Mouse (Mus musculus) liver, embryonic 15.5 days (tissue): Measurements from ENCODE around the gene Lrrk1. TPM values are rescaled to one million over a fixed set of nuclear protein-coding genes. Genes with fewer than 3 reads are reported as not detected.
A peak's percentile ranks its signal among the peaks of the same experiment; 100 is the strongest.

ENCODE experiments used
- ATAC-seq: fragments of 200-750 bp; cut with Nextera tagmentation; 2 replicates; pipeline ENCODE4 v1.8.0; 2017; ENCODE audit warnings: moderate number of reproducible peaks, mild to moderate bottlenecking, moderate library complexity; ENCODE audit not compliant: insufficient read depth
- H3K27ac ChIP-seq: fragments of 300-500 bp; sonication (generic); replicated peaks from 2 replicates; pipeline ENCODE4 v1.5.1; 2015; ENCODE audit warnings: mild to moderate bottlenecking, inconsistent platforms
- H3K27me3 ChIP-seq: fragments of 300-500 bp; sonication (generic); 2 replicates; pipeline ENCODE4 v1.6.1; 2015; ENCODE audit warnings: mild to moderate bottlenecking, inconsistent platforms
- H3K36me3 ChIP-seq: fragments of 300-500 bp; sonication (generic); replicated peaks from 2 replicates; pipeline ENCODE4 v1.6.1; 2015; ENCODE audit warnings: moderate library complexity, mild to moderate bottlenecking, inconsistent platforms
- H3K4me1 ChIP-seq: fragments of 300-500 bp; sonication (generic); replicated peaks from 2 replicates; pipeline ENCODE4 v1.6.1; 2015; ENCODE audit warnings: inconsistent platforms
- H3K4me2 ChIP-seq: fragments of 300-500 bp; sonication (generic); 2 replicates; pipeline ENCODE4 v1.6.1; 2015; ENCODE audit warnings: moderate library complexity, mild to moderate bottlenecking, inconsistent platforms
- H3K4me3 ChIP-seq: fragments of 300-500 bp; sonication (generic); replicated peaks from 2 replicates; pipeline ENCODE4 v1.5.1; 2015; ENCODE audit warnings: mild to moderate bottlenecking, inconsistent platforms
- H3K9ac ChIP-seq: fragments of 300-500 bp; sonication (generic); 2 replicates; pipeline ENCODE4 v1.6.1; 2015; ENCODE audit warnings: moderate library complexity, mild to moderate bottlenecking, inconsistent platforms
- H3K9me3 ChIP-seq: fragments of 300-500 bp; sonication (generic); replicated peaks from 2 replicates; pipeline ENCODE4 v1.6.1; 2016; ENCODE audit warnings: inconsistent platforms
- WGBS: fragments of 180-500 bp; shearing (Covaris S2); methylation state at CpG from one replicate; pipeline ENCODE4 v1.1.7; 2015; ENCODE audit warnings: mixed read lengths; ENCODE audit not compliant: insufficient replicate concordance; 5-methylcytosine and 5-hydroxymethylcytosine counted together
- polyA plus RNA-seq: library from polyadenylated mRNA; unstranded; fragments of >200 nt; fragmentation: Nextera tagmentation; extraction: Ambion mirVana; gene quantifications from 2 replicates; pipeline ENCODE4 v1.2.1, GENCODE M21; 2015

Lrrk1 gene
- polyA plus RNA-seq, 1 experiment from 2014 or later = 4.7 TPM

- Histone ChIP-seq H3K36me3 (no peaks in the 10 kb centered on the region), H3K4me2 (no peak overlapping the region), H3K9me3 (no peaks in the 10 kb centered on the region), H3K4me1 (0 out of 2 replicates have a peak, but pooled peaks cover 3% of the 10 kb centered on the region), H3K27ac (no peak overlapping the region), H3K4me3 (no peak overlapping the region), H3K27me3 (no peaks in the 10 kb centered on the region), H3K9ac (no peak overlapping the region)
- WGBS = 47% methylated on average over 13 of the region's 13 CpGs
- no peak for ATAC-seq
Observed at GRCm38 (mm10) chr7:66405951-66406721, 18.0 kb upstream of the Lrrk1 start.

DNA sequence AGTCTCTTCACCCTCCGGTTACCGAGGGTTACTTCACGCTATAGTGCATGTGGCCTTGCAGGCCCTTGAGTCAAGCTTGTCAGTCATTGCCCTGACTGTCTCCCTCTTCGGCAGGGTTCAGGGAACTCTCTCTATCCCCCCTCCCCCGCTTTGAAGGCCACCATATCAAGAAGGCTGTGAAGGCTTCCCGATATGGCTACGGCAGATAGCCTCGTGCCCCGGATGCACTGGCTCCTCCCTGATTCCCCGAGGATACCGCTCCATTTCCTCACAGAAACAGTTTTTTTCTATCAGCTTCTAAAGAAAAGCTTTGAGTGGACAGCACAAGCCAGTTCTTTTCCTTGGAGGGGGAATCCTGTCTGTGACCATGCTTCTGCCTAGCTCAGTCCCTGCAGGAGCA lies 17.4 kb upstream of the Lrrk1 start:
- 46% methylated on average over 11 of the region's 11 CpGs for WGBS
- no peaks in the 10 kb centered on the region for H3K36me3 ChIP-seq
- H3K27ac ChIP-seq = no peak overlapping the region
- no peak overlapping the region for H3K9ac ChIP-seq
- 0 out of 2 replicates have a peak, but pooled peaks cover 3% of the 10 kb centered on the region for H3K4me1 ChIP-seq
- H3K27me3 ChIP-seq = no peaks in the 10 kb centered on the region
- no peak overlapping the region for H3K4me3 ChIP-seq
- H3K9me3 ChIP-seq = no peaks in the 10 kb centered on the region
- H3K4me2 ChIP-seq = no peak overlapping the region
- no peak for ATAC-seq

DNA sequence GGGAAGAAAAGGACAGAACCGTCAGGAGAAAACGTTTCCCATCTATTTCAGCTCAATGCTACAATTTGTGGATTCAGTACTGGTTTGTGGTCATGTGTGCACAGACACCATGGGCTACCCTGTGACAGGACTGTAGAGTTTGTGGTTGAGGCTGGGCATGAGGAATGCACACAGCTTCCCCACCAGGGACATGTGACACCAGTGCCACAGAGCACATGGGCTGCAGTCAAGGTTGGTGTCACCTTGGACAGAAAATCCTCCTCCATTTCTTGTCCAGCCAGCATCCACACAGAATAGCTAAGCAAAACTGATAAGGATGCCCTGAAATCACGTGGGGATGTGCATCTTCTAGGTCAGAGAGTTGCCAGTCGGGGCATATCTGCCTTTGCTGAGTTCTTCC lies 16.7 kb upstream of the Lrrk1 start:
- no peaks in the 10 kb centered on the region for H3K9me3 ChIP-seq
- no peak for ATAC-seq
- no peak overlapping the region for H3K4me2 ChIP-seq
- H3K27ac ChIP-seq = no peak overlapping the region
- H3K36me3 ChIP-seq = no peaks in the 10 kb centered on the region
- no peak overlapping the region for H3K4me3 ChIP-seq
- H3K27me3 ChIP-seq = no peaks in the 10 kb centered on the region
- H3K9ac ChIP-seq = no peak overlapping the region
- 0 out of 2 replicates have a peak, but pooled peaks cover 3% of the 10 kb centered on the region for H3K4me1 ChIP-seq
- 28% methylated on average over 4 of the region's 4 CpGs for WGBS

- H3K36me3 ChIP-seq = no peaks in the 10 kb centered on the region
- H3K4me1 ChIP-seq = 0 out of 2 replicates have a peak, but pooled peaks cover 3% of the 10 kb centered on the region
- no peaks in the 10 kb centered on the region for H3K27me3 ChIP-seq
- 32% methylated on average over 10 of the region's 10 CpGs for WGBS
- no peak overlapping the region for H3K4me2 ChIP-seq
- H3K27ac ChIP-seq = no peak overlapping the region
- ATAC-seq = no peak
- no peak overlapping the region for H3K9ac ChIP-seq
- no peak overlapping the region for H3K4me3 ChIP-seq
- no peaks in the 10 kb centered on the region for H3K9me3 ChIP-seq
Observed at GRCm38 (mm10) chr7:66404141-66404540, 16.0 kb upstream of the Lrrk1 start.

- Histone ChIP-seq H3K4me1 (0 out of 2 replicates have a peak, but pooled peaks cover 3% of the 10 kb centered on the region), H3K36me3 (no peaks in the 10 kb centered on the region), H3K4me3 (no peak overlapping the region), H3K9ac (no peak overlapping the region), H3K27me3 (no peaks in the 10 kb centered on the region), H3K4me2 (no peak overlapping the region), H3K9me3 (no peaks in the 10 kb centered on the region), H3K27ac (no peak overlapping the region)
- no peak for ATAC-seq
- WGBS = 64% methylated on average over 5 of the region's 5 CpGs
Observed at GRCm38 (mm10) chr7:66402876-66403275, 14.7 kb upstream of the Lrrk1 start.

GRCm38 (mm10) chr7:66401605-66402004 lies 13.5 kb upstream of the Lrrk1 start:
- Histone ChIP-seq H3K27me3 (no peaks in the 10 kb centered on the region), H3K4me3 (no peak overlapping the region), H3K4me2 (no peak overlapping the region), H3K36me3 (no peaks in the 10 kb centered on the region), H3K4me1 (0 out of 2 replicates have a peak, but pooled peaks cover 3% of the 10 kb centered on the region), H3K27ac (no peak overlapping the region), H3K9me3 (no peaks in the 10 kb centered on the region), H3K9ac (no peak overlapping the region)
- ATAC-seq = no peak
- 54% methylated on average over 8 of the region's 8 CpGs for WGBS

DNA sequence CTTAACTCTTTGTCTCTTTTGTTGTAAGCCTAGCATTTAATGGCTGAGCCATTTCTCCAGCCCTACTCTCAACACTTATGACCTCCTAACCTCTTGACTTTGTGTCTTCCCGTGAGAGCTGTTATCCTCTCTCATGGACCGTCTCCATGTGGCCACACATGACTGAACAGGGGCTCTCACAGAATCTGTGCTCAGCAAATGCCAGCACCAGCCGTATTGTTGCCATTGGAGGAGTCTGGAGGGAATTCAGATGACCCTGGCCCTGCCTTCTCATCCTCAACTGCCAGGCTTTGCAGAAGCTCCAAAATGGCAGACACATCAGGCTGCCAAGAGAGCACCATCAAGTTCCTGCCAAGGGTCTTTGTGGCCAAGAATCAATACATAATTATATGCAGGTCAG lies 9.1 kb upstream of the Lrrk1 start:
- no peak for ATAC-seq
- Histone ChIP-seq H3K9ac (no peak overlapping the region), H3K4me2 (no peak overlapping the region), H3K4me1 (no peaks in the 10 kb centered on the region), H3K9me3 (no peaks in the 10 kb centered on the region), H3K36me3 (no peaks in the 10 kb centered on the region), H3K4me3 (no peak overlapping the region), H3K27me3 (no peaks in the 10 kb centered on the region), H3K27ac (no peak overlapping the region)
- WGBS = 60% methylated on average over 3 of the region's 3 CpGs

DNA sequence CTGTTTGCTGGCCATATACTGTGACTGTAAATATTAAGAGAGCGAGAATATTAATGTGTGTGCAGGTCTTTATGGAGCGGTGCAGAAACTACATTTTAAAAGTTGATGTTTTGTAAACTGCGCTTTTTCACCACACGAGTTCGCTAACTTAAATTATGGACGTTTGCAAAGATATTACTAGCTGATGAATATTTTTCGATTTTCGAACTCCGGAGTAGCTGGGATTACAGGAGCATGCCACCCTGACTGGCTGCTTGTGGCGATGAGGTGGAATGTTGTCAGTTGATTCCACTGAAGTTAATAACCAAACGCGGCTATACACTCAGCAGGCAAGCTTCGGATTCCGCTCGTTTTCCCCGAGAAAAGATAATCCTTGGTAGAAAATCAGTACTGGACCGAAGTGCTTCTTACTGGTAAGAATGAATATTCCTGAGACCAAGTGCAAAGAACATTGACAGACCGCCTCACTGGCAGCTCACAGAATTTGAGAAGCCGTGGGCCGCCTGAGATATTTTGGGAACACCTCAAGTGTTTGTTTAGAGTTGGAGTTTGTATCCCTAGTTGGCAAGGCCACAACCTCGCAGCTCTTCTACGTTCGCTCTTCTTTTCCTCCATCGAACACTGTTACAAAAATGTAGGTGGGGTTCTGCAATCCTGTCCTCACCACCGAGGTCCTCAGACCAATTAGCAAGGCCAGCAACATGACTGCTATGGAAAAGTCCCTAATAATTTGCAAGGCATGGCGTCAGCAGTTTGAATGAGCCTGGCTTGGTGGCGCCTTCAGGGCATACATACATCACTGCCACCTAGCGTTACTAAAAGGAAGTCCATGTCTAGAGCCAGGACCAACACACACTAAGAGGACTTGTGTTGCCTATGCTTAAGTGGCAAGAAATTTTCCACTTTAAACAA lies 727 bp upstream of the Lrrk1 start:
- H3K27ac ChIP-seq = peak overlapping the region; percentile 55; the same call in 1 of the 2 replicates
- 13% methylated on average over 28 of the region's 28 CpGs for WGBS
- H3K9me3 ChIP-seq = no peaks in the 10 kb centered on the region
- H3K4me1 ChIP-seq = peaks cover 28% of the 10 kb centered on the region
- peaks cover 12% of the 10 kb centered on the region; the same call in 1 of the 2 replicates for H3K27me3 ChIP-seq
- ATAC-seq = peak; percentile 51; the same call in 1 of the 2 replicates
- H3K9ac ChIP-seq = peak overlapping the region; percentile 68
- peak overlapping the region; percentile 67 for H3K4me3 ChIP-seq
- peak overlapping the region; percentile 89 for H3K4me2 ChIP-seq
- H3K36me3 ChIP-seq = no peaks in the 10 kb centered on the region

GRCm38 (mm10) chr7:66387419-66387812 lies 734 bp downstream of the Lrrk1 start:
- no peaks in the 10 kb centered on the region for H3K9me3 ChIP-seq
- no peak for ATAC-seq
- peaks cover 34% of the 10 kb centered on the region for H3K4me1 ChIP-seq
- H3K36me3 ChIP-seq = no peaks in the 10 kb centered on the region
- H3K27me3 ChIP-seq = peaks cover 12% of the 10 kb centered on the region; the same call in 1 of the 2 replicates
- H3K27ac ChIP-seq = peak overlapping the region; percentile 55; the same call in 1 of the 2 replicates
- H3K9ac ChIP-seq = peak overlapping the region; percentile 68
- WGBS = 4% methylated on average over 13 of the region's 13 CpGs
- H3K4me2 ChIP-seq = peak overlapping the region; percentile 89
- peak overlapping the region; percentile 67 for H3K4me3 ChIP-seq

- Histone ChIP-seq H3K4me2 (no peak overlapping the region), H3K27me3 (peaks cover 12% of the 10 kb centered on the region; the same call in 1 of the 2 replicates), H3K4me3 (no peak overlapping the region), H3K9ac (no peak overlapping the region), H3K9me3 (no peaks in the 10 kb centered on the region), H3K4me1 (peaks cover 34% of the 10 kb centered on the region), H3K27ac (no peak overlapping the region), H3K36me3 (no peaks in the 10 kb centered on the region)
- 75% methylated on average over 6 of the region's 6 CpGs for WGBS
- ATAC-seq = no peak
Observed at GRCm38 (mm10) chr7:66386411-66386810, 1.7 kb downstream of the Lrrk1 start.

DNA sequence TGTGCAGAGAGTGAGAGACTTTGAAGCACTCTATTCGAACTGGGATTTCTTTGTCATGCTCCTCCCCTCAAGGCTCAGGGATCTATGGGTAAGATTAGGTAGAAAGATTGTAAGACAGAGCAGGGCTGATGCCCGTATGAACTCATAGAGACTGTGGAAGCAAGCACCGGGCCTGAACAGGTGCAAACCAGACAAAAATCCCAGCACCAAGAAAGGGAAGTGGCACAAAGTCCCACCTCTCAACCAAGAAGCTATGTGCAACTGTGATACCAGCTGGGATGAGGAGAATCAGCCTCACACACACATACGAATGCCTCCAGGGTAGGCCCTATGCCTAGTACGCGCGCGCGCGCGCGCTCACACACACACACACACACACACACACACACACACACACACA lies 2.3 kb downstream of the Lrrk1 start:
- WGBS = 79% methylated on average over 12 of the region's 12 CpGs
- Histone ChIP-seq H3K4me2 (no peak overlapping the region), H3K4me1 (peaks cover 34% of the 10 kb centered on the region), H3K36me3 (no peaks in the 10 kb centered on the region), H3K27me3 (peaks cover 12% of the 10 kb centered on the region; the same call in 1 of the 2 replicates), H3K9ac (no peak overlapping the region), H3K4me3 (no peak overlapping the region), H3K9me3 (no peaks in the 10 kb centered on the region), H3K27ac (no peak overlapping the region)
- ATAC-seq = no peak
